8 mouse cellular contexts compared by ENCODE assay signal in the genomic region with DNA sequence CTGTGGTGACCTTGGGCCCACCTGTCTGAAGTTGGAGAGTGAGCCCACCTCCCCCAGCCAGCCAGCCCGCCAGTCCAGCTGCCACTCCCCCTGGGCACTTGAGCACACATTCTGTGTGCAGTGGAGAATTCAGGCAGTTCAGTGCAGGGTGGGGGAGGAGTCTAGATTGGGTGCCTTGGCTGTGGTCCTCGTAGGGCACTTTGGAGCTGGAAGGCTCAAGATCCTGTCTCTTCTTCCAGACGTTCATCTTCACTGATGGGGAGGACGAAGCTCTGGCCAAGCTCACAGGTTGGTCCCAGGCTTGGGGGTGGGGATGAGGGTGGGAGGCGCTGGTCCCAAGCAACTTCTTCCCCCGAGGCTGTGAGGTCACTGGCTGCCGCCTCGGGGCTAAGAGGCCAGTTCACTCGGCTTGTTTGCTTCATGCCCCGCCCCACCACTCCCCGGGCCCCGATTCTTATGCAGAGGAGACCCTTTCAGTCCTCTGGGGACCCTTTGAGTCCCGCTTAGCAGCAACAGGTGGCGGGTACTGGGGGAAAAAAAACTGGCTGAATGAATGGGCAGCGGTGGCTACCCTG. TPM values are rescaled to one million over a fixed set of nuclear protein-coding genes. Genes with fewer than 3 reads are reported as not detected.
A peak's percentile ranks its signal among the peaks of the same experiment; 100 is the strongest.
DNase-seq lines count a peak whose midpoint lies in the region; ATAC-seq and TF ChIP-seq lines count a peak whose summit lies in the region.

No protein-coding gene starts in this region.

- H3K27me3 ChIP-seq in embryonic facial prominence, embryonic 10.5 days (replicated peaks; ENCODE audit: low read depth, poor library complexity, severe bottlenecking) = peaks cover 68% of the 10 kb centered on the region
- peaks cover 4% of the 10 kb centered on the region for H3K27me3 ChIP-seq in intestine, postnatal 0 days (replicated peaks; ENCODE audit: control insufficient read depth, insufficient read depth, low read length)
- H3K27me3 ChIP-seq in myocyte (ENCODE audit: control insufficient read depth, insufficient read depth, insufficient read length) = no peaks in the 10 kb centered on the region

- H3K79me2 ChIP-seq in myocyte (ENCODE audit: control insufficient read depth, insufficient read depth) = peaks cover 8% of the 10 kb centered on the region

- peak overlapping the region; percentile 88 for H3K27ac ChIP-seq in embryonic facial prominence, embryonic 10.5 days (replicated peaks)
- H3K27ac ChIP-seq in intestine, postnatal 0 days (ENCODE audit: low read depth, low read length) = peak overlapping the region; percentile 50; the same call in 1 of the 2 replicates

- peak overlapping the region; percentile 72 for H3K4me3 ChIP-seq in embryonic facial prominence, embryonic 10.5 days
- H3K4me3 ChIP-seq in intestine, postnatal 0 days (ENCODE audit: low read depth, low read length) = peak overlapping the region; percentile 60; the same call in 1 of the 2 replicates
- peak overlapping the region; percentile 43 for H3K4me3 ChIP-seq in myocyte

- WGBS in embryonic facial prominence, embryonic 10.5 days = 10% methylated on average over 15 of the region's 15 CpGs
- 22% methylated on average over 15 of the region's 15 CpGs for WGBS in intestine, postnatal 0 days

- peak; percentile 22 for DNase-seq in kidney, postnatal 10 days
- no peak for DNase-seq in kidney, postnatal 25 days
- DNase-seq in embryonic facial prominence, embryonic 10.5 days (ENCODE audit: low spot score) = peak; percentile 63
- DNase-seq in cerebellum, adult 9-11 months = no peak
- no peak for DNase-seq in urinary bladder, postnatal 36 days (ENCODE audit: low spot score in 2 of 2)
- no peak for DNase-seq in cerebellum, adult 9-10 months

- no peak overlapping the region for H3ac ChIP-seq in myocyte (ENCODE audit: control insufficient read depth, insufficient read length)

- no peaks in the 10 kb centered on the region for H3K9me3 ChIP-seq in embryonic facial prominence, embryonic 10.5 days
- H3K9me3 ChIP-seq in intestine, postnatal 0 days (ENCODE audit: control insufficient read depth) = no peaks in the 10 kb centered on the region

- no peak for TF ChIP-seq POLR2A in myocyte (IDR thresholded peaks at IDR 0.05; ENCODE audit: insufficient read length, low read depth)

- H3K36me3 ChIP-seq in embryonic facial prominence, embryonic 10.5 days (replicated peaks) = peaks cover 43% of the 10 kb centered on the region
- H3K36me3 ChIP-seq in intestine, postnatal 0 days (ENCODE audit: control insufficient read depth, insufficient read depth) = peaks cover 15% of the 10 kb centered on the region; the same call in 1 of the 2 replicates
- no peaks in the 10 kb centered on the region for H3K36me3 ChIP-seq in myocyte (ENCODE audit: control insufficient read depth, insufficient read depth)

- no peak for TF ChIP-seq CTCF in intestine, postnatal 0 days (IDR thresholded peaks at IDR 0.05; ENCODE audit: low read depth)

- no peak; the same call in 1 of the 2 replicates for ATAC-seq in intestine, postnatal 0 days

- H3K4me1 ChIP-seq in embryonic facial prominence, embryonic 10.5 days = peaks cover 72% of the 10 kb centered on the region
- H3K4me1 ChIP-seq in intestine, postnatal 0 days (replicated peaks; ENCODE audit: control insufficient read depth, insufficient read depth, low read length) = peaks cover 12% of the 10 kb centered on the region

- H3K4me2 ChIP-seq in intestine, postnatal 0 days (replicated peaks; ENCODE audit: low read depth) = peak overlapping the region; percentile 89
- H3K4me2 ChIP-seq in myocyte (ENCODE audit: low read depth) = peak overlapping the region; percentile 95

- peak overlapping the region; percentile 26; the same call in 1 of the 2 replicates for H3K9ac ChIP-seq in intestine, postnatal 0 days (ENCODE audit: low read depth, low read length)

TF ChIP-seq in myocyte, 11 proteins besides CTCF, POLR2A, EP300 and RAD21:
- TF ChIP-seq MYOD1 (IDR thresholded peaks at IDR 0.05; ENCODE audit: control insufficient read depth in 1 of 3, insufficient read length in 2 of 3, low read depth in 2 of 3) (peak in 1 of 3 experiments; percentile 11), SRF (IDR thresholded peaks at IDR 0.05; ENCODE audit: control insufficient read depth, insufficient read length, low read depth) (no peak), REST (IDR thresholded peaks at IDR 0.05; ENCODE audit: insufficient read depth, insufficient read length) (no peak), MAX (IDR thresholded peaks at IDR 0.05; ENCODE audit: low read depth) (no peak)

RNA-seq across cellular contexts. Expression of a gene that starts 4.6 kb away (rescaled TPM):
- 11.7 and 14.9 TPM in 2 replicates for polyA plus RNA-seq in embryonic facial prominence, embryonic 10.5 days (2016; fragmentation: Nextera tagmentation; extraction: Ambion mirVana)
- polyA plus RNA-seq in intestine, postnatal 0 days (2015; fragmentation: Nextera tagmentation; extraction: Ambion mirVana) = 7.1 and 7.3 TPM in 2 replicates
- 3.1 TPM for polyA plus RNA-seq in myocyte (2012; fragmentation: generic; extraction: Trizol)

RNA-seq across cellular contexts. Expression of a gene that starts 37.1 kb away (rescaled TPM):
- polyA plus RNA-seq in embryonic facial prominence, embryonic 10.5 days (2016; fragmentation: Nextera tagmentation; extraction: Ambion mirVana) = 33.4 and 35.5 TPM in 2 replicates
- 21.4 and 23.6 TPM in 2 replicates for polyA plus RNA-seq in intestine, postnatal 0 days (2015; fragmentation: Nextera tagmentation; extraction: Ambion mirVana)
- polyA plus RNA-seq in myocyte (2012; fragmentation: generic; extraction: Trizol) = 23.8 TPM

RNA-seq across cellular contexts. Expression of a gene that starts 46.8 kb away (rescaled TPM):
- polyA plus RNA-seq in embryonic facial prominence, embryonic 10.5 days (2016; fragmentation: Nextera tagmentation; extraction: Ambion mirVana) = not detected in 2 replicates
- 1.1 and 1.5 TPM in 2 replicates for polyA plus RNA-seq in intestine, postnatal 0 days (2015; fragmentation: Nextera tagmentation; extraction: Ambion mirVana)
- not detected for polyA plus RNA-seq in myocyte (2012; fragmentation: generic; extraction: Trizol)

Comparison
In these comparisons a context has a peak if more than half of its experiments do, and no peak if none do; other contexts are left out.
1. DNase-seq: peak in kidney, postnatal 10 days (single experiment) and embryonic facial prominence, embryonic 10.5 days (single experiment); none in kidney, postnatal 25 days (0 of 2), cerebellum, adult 9-11 months (single experiment), urinary bladder, postnatal 36 days (0 of 2) and cerebellum, adult 9-10 months (single experiment).
2. Peak in every context shown above with its lines, with median percentiles within 50 percentile points of each other: H3K4me3 ChIP-seq.